Mouse (Mus musculus): ENCODE results near the gene Mink1. TPM values are rescaled to one million over a fixed set of nuclear protein-coding genes. Genes with fewer than 3 reads are reported as not detected.

Gene Mink1
- polyA plus RNA-seq, 1 experiment from 2014 or later = 6.6 TPM

GRCm38 (mm10) chr11:70628431-70628830 lies 65.8 kb downstream of the Mink1 start:
- no peak for DNase-seq (ENCODE audit: low spot score)

GRCm38 (mm10) chr11:70629557-70629956 lies 66.9 kb downstream of the Mink1 start:
- peak; percentile 59 for DNase-seq (ENCODE audit: low spot score)

DNA sequence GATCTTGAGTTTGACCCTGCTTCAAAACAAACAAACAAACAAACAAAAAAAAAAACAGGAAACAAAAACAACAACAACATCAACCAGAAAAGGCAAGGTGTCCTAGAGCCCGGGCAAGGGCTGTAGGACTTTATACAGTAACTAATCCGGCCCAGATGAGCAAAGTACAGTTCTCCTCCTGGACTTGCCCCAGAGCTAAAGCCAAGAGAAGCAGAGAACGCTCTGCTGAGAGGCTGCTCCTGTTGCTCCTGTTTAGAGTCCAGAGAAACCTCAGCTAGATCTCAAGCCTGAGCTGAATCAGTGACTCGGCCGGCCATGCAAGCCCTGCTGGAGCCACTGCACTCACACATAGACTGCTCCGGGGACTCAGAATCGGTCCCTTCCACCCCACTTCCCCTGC lies 67.4 kb downstream of the Mink1 start:
- no peak for DNase-seq (ENCODE audit: low spot score)

DNA sequence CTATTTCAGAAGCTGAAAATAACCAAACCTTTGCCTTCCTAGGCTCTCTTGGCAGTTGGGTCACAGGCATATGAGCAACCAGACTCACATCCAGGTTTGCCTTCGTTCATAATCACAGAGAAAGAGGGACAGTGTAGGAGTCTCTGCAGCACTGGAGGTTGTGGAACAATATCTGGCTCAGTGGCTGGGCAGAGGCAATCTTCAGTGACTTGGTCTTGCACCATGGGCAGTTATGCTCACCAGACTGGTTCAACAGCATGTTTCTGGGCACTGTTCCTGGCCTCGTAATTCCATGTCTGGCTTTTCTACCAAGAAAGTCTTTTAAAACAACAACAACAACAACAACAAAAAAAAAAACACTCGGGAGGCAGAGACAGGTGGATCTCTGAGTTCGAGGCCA lies 72.9 kb downstream of the Mink1 start:
- DNase-seq (ENCODE audit: low spot score) = no peak

- no peak for DNase-seq (ENCODE audit: low spot score)
These were observed 75.1 kb downstream of the Mink1 start for GRCm38 (mm10) chr11:70637764-70638163.

GRCm38 (mm10) chr11:70638293-70638692 lies 75.6 kb downstream of the Mink1 start:
- DNase-seq (ENCODE audit: low spot score) = no peak

GRCm38 (mm10) chr11:70638714-70639278 lies 76.1 kb downstream of the Mink1 start, which contains the start of gene Gp1ba:
Gp1ba (plus strand) TSS chr11:70639122.
- DNase-seq (ENCODE audit: low spot score) = no peak

DNA sequence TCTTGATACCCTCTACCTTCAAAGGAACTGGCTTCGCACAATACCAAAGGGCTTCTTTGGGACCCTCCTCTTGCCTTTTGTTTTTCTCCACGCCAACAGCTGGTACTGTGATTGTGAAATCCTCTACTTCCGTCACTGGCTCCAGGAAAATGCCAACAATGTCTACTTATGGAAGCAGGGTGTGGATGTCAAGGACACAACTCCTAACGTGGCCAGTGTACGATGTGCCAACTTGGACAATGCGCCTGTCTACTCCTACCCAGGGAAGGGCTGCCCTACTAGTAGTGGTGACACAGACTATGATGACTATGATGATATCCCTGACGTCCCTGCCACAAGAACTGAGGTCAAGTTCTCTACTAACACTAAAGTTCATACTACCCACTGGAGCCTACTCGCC lies 77.3 kb downstream of the Mink1 start:
- DNase-seq (ENCODE audit: low spot score) = no peak

GRCm38 (mm10) chr11:70641241-70641640 lies 78.6 kb downstream of the Mink1 start:
- DNase-seq (ENCODE audit: low spot score) = no peak

GRCm38 (mm10) chr11:70643051-70643450 lies 80.4 kb downstream of the Mink1 start:
- DNase-seq (ENCODE audit: low spot score) = no peak

GRCm38 (mm10) chr11:70644564-70645103 lies 82.0 kb downstream of the Mink1 start:
- DNase-seq (ENCODE audit: low spot score) = no peak

DNA sequence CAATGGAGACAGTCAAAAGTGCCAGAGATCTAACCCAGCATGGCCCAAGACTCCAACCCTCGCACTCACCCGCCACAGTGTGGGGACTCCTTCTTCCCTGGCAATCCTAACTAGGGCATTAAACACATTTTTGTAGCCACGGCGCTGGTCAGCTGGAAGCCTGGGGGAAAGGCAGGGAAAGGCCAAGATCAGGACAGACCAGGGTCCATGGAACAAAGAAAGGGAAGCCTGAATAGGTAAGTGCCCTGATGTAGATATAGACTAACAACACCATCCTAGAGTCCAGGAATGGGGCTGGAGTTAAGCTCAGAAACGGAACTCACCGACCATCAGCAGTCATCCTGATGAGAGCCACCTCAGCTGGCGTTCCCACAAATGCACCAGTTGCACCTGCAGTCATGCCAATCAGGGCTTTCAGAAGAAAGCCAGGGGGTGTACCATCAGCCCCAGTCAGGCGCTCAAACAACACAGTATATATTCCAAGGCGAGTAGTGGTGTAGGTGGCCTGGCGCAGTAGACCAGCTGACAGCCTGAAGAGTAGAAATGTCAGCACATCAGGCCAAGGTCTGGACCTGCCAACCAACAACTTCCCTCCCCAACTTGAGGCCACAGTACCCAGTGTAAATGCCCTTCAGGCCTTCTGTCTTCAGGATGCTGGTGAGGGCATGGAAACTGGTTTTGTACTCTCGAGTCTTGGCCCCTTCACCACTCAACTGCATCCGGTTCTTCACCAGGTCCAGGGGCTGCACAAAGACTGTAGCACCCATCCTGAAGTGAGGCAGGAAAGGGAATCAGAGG lies 83.0 kb downstream of the Mink1 start:
- no peak for DNase-seq (ENCODE audit: low spot score)

DNA sequence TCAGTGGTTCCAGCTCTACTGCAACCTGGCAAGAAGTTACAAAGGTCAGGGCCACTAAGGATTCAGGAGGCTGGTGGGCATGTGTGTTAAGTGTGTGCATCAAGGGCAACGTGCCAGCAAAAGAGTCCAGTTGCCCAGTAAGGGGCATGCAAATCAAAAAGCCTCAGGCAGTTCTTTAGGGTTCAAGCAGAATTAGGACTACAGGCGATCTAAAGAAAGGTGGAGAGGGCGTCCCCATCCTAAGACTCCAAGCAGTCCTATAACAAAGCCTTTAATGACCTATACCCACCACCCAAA lies 83.5 kb downstream of the Mink1 start:
- no peak for DNase-seq (ENCODE audit: low spot score)

- peak; percentile 99 for DNase-seq (ENCODE audit: low spot score)
These were observed 84.3 kb downstream of the Mink1 start, which contains the start of the genes Rnf167 and Slc25a11 for GRCm38 (mm10) chr11:70646691-70647650. Rnf167 (plus strand) TSS chr11:70647235. Slc25a11 (minus strand) TSS chr11:70647479.

DNA sequence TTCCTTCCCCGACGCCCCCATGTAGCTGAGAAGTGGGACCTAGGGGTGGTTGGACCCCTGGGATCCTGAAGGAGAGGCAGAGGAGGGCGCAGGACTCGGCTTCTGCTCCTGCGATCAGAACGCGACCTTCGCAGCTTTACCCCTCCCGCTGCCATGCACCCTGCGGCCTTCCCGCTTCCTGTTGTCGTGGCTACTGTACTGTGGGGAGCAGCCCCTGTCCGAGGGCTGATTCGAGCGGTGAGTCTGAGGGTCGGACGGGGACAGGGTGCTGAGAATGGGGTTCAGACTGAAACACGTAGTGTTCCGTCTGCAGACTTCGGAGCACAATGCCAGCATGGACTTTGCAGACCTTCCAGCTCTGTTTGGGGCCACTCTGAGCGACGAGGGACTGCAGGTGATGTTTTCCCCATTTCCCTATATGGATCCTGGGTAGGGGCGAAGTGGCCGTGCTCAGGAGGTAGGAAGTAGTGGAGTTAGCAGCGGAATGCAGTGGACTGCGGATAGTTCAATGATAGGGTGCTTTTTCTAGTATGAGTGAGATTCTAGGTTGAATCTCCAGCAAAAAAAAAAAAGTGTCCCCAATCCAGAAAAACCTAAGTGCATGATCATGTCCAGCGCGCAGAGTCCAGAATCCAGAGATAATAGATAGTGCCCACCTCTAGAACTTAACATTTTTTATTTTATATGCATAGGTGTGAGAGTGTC lies 85.2 kb downstream of the Mink1 start:
- no peak for DNase-seq (ENCODE audit: low spot score)

- no peak for DNase-seq (ENCODE audit: low spot score)
These were observed 85.8 kb downstream of the Mink1 start for GRCm38 (mm10) chr11:70648512-70648911.

- no peak for DNase-seq (ENCODE audit: low spot score)
These were observed 86.6 kb downstream of the Mink1 start for GRCm38 (mm10) chr11:70649185-70649734.

DNA sequence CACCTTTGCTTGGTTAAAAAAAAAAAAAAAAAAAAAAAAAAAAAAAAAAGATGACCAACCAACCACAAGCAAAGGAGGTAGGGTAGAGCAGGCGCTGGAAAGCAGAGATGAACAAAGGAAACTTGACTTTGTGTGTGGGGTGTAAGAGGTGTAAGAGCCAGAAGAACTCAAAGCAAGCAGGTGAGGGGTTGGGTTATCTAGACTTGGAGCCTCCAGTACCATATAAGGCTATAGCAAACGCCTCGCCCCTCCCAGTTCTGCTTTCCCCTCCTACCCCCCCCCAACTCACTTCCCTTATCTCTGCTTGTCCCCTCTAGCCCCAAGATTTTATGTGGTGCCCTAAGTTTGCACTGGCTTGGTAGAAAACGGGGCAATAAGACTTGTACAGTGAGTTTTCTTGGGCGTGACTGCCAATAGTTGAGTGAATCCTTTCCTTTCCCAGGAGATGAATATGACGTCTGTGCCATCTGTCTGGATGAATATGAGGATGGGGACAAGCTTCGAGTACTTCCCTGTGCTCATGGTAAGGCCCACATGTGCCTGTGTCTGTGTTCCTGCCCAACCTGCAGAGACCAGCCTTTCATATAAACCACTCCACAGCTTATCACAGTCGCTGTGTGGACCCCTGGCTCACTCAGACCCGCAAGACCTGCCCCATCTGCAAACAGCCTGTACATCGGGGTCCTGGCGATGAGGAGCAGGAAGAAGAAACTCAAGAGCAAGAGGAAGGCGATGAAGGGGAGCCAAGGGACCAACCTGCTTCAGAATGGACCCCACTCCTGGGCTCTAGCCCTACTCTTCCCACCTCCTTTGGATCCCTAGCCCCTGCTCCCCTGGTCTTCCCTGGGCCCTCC lies 87.9 kb downstream of the Mink1 start:
- DNase-seq (ENCODE audit: low spot score) = peak; percentile 68

DNA sequence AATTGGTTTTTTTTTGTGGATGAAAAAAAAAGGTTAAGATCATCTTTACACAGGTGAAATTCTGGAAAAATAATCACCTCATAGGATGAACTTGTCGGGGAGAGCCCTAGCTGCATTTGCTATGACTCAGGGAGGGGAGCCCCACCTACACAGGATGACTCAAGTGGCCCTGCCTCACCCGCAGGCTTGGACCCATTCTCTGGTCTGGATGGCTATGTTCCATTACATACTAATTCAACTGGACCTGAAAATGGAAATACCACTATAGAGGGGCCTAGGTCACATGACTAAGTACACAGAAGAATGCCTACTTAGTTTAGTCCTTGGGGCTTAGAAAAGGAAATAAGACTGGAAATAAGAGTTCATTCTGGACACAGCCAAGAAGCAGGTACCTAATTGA lies 88.7 kb downstream of the Mink1 start:
- no peak for DNase-seq (ENCODE audit: low spot score)
